Mouse (Mus musculus) neural tube, embryonic 14.5 days (tissue): ENCODE measurements around the gene Pdgfra. TPM values are rescaled to one million over a fixed set of nuclear protein-coding genes. Genes with fewer than 3 reads are reported as not detected.

Source experiments
- ATAC-seq: fragments of 200-750 bp; cut with Nextera tagmentation; 2 replicates; pipeline ENCODE4 v1.8.0; 2017; ENCODE audit warnings: low read depth, mild to moderate bottlenecking, moderate TSS enrichment, moderate library complexity
- H3K27ac ChIP-seq: fragments of 300-500 bp; sonication (generic); 2 replicates; pipeline ENCODE4 v1.5.1; 2014; ENCODE audit warnings: low read depth, mild to moderate bottlenecking, control low read depth, low read length, moderate library complexity, mixed read lengths
- H3K27me3 ChIP-seq: fragments of 300-500 bp; sonication (generic); 2 replicates; pipeline ENCODE4 v1.6.1; 2014; ENCODE audit warnings: low read length; ENCODE audit not compliant: control insufficient read depth, insufficient read depth
- H3K36me3 ChIP-seq: fragments of 300-500 bp; sonication (generic); 2 replicates; pipeline ENCODE4 v1.6.1; 2014; ENCODE audit warnings: low read length, mixed read lengths; ENCODE audit not compliant: control insufficient read depth, insufficient read depth
- H3K4me1 ChIP-seq: fragments of 300-500 bp; sonication (generic); 2 replicates; pipeline ENCODE4 v1.6.1; 2014; ENCODE audit warnings: low read length; ENCODE audit not compliant: control insufficient read depth, insufficient read depth
- H3K4me2 ChIP-seq: fragments of 300-500 bp; sonication (generic); 2 replicates; pipeline ENCODE4 v1.6.1; 2014; ENCODE audit warnings: mild to moderate bottlenecking, low read depth, low read length, control low read depth
- H3K4me3 ChIP-seq: fragments of 300-500 bp; sonication (generic); 2 replicates; pipeline ENCODE4 v1.5.1; 2014; ENCODE audit warnings: low read depth, low read length, control low read depth, mixed read lengths
- H3K9ac ChIP-seq: fragments of 300-500 bp; sonication (generic); replicated peaks from 2 replicates; pipeline ENCODE4 v1.6.1; 2014; ENCODE audit warnings: low read depth, mild to moderate bottlenecking, control low read depth, low read length, mixed read lengths
- H3K9me3 ChIP-seq: fragments of 300-500 bp; sonication (generic); 2 replicates; pipeline ENCODE4 v1.6.1; 2016; ENCODE audit warnings: low read length; ENCODE audit not compliant: control insufficient read depth
- WGBS: fragments of 180-500 bp; shearing (Covaris S2); extraction: QIAGEN DNeasy Blood & Tissue Kit; methylation state at CpG from one replicate; pipeline ENCODE4 v1.1.7; 2014; 5-methylcytosine and 5-hydroxymethylcytosine counted together
- polyA plus RNA-seq: library from polyadenylated mRNA; unstranded; fragments of >200 nt; fragmentation: Nextera tagmentation; extraction: Ambion mirVana; gene quantifications from 2 replicates; pipeline ENCODE4 v1.2.1, GENCODE M21; 2014

Gene Pdgfra
- polyA plus RNA-seq, 1 experiment from 2014 or later: 11.6 TPM

DNA sequence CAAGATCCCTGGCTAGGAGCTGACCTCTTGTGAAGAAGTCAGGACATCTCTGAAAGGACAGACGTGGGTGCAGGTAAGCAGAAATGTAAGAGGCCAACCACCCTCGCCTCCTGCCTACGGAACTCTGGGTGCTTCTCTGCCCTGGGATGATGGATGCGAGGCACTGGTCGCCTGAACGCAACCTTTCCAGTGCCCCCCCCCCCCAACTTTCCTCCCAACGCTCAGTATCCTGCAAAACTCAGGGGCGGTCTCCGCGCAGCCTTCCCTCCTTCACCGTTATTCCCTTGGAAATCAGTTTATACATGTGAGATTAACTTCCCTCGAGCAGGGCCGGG lies 1.5 kb downstream of the Pdgfra start:
- Histone ChIP-seq H3K4me2 (peak overlapping the region; percentile 20; the same call in 1 of the 2 replicates), H3K27ac (no peak overlapping the region), H3K27me3 (peaks cover 15% of the 10 kb centered on the region), H3K36me3 (no peaks in the 10 kb centered on the region), H3K9me3 (no peaks in the 10 kb centered on the region), H3K4me1 (peaks cover 10% of the 10 kb centered on the region), H3K9ac (no peak overlapping the region), H3K4me3 (peak overlapping the region; percentile 18)
- 1% methylated on average over 13 of the region's 13 CpGs for WGBS
- no peak for ATAC-seq

DNA sequence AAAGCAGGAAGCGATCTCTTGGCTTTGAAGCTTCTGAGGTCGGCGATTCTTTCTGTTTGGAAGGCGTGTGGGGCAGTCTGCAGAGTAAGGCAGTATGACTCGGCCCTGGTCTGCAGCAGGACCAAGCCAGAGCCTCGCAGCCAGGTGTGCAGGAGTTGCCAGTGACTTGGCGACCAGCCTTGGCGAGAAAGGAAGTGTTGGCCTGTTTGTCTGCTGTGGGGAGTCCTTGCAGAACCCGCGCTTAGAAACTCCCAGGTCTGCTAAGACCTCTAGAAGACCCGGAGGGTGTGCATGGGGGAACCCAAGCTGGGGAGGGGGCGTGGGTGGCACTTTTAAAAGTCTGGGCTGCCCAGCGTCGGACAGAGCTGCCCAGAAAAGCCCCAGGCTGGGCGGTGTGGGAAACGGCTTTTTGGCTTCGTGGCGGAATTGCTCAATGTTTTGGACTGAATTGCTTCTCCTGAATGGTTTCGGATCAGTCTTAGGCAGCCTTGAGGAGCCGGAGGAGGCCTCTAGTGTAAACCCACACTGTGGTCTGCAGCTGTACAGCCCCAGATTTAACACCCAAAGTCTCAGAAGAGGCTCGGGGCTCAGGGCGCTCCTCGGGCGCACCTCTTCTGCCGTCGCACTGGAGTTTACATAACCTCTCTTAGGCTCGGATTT lies 2.0 kb downstream of the Pdgfra start:
- Histone ChIP-seq H3K9me3 (no peaks in the 10 kb centered on the region), H3K9ac (peak overlapping the region; percentile 32; the same call in 1 of the 2 replicates), H3K4me2 (peak overlapping the region; percentile 31; the same call in 1 of the 2 replicates), H3K4me1 (peaks cover 9% of the 10 kb centered on the region), H3K4me3 (peak overlapping the region; percentile 18), H3K27me3 (peaks cover 12% of the 10 kb centered on the region), H3K36me3 (no peaks in the 10 kb centered on the region), H3K27ac (no peak overlapping the region)
- ATAC-seq: no peak
- 2% methylated on average over 27 of the region's 27 CpGs for WGBS

DNA sequence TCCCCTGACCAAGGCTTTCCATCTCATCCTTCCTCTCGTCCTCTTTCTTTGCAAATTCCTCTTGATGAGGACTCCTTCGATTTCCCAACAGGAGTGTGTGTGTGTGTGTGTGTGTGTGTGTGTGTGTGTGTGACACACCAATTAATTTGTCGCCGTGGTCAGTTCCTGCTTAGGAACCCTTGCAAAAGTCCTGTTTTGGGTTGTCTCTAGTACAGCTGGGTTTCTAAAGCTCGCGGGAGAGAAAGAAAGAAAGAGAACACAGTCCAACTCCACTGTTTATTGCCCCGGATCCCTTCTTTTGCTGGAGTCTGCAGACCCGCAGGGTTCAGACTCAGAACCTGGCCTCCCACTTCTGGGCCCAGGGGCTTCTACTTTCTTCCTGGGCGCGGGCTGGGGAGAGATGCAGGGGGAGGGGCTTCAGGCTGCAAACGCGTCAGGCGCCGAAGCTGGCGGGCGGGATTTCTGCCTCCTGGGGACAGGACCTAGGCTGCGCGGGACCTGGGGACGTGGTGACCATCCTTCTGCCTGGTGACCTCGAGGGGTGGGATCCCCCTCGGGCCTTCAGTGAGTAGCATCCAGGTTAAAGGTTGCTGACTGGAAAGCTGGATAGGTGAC lies 2.6 kb downstream of the Pdgfra start:
- H3K9me3 ChIP-seq: no peaks in the 10 kb centered on the region
- H3K9ac ChIP-seq: peak overlapping the region; percentile 32; the same call in 1 of the 2 replicates
- 1% methylated on average over 21 of the region's 21 CpGs for WGBS
- ATAC-seq: no peak
- H3K27me3 ChIP-seq: peaks cover 12% of the 10 kb centered on the region
- H3K4me1 ChIP-seq: peaks cover 9% of the 10 kb centered on the region
- H3K27ac ChIP-seq: no peak overlapping the region
- H3K36me3 ChIP-seq: no peaks in the 10 kb centered on the region
- peak overlapping the region; percentile 18 for H3K4me3 ChIP-seq
- H3K4me2 ChIP-seq: peak overlapping the region; percentile 31; the same call in 1 of the 2 replicates

DNA sequence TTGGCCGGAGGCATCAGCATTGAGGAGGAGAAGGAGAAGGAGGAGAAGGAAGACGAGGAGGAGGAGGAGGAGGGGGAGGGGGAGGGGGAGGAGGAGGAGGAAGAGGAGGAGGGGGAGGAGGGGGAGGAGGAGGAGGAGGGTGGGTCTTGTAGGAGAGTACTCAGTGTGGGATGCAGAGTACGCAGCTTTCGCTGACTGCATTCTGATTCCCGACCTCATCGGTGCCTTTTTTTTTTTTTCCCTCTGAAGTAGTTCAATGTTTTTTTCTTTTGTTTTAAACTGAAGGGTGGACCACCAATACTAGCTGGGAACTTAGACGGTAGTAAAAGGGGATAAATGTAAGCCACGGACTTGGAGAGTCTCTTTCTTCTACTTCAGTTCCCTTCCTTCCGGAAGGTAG lies 3.2 kb downstream of the Pdgfra start:
- no peak overlapping the region for H3K9ac ChIP-seq
- ATAC-seq: no peak
- 0% methylated on average over 7 of the region's 9 CpGs for WGBS
- H3K27me3 ChIP-seq: peaks cover 12% of the 10 kb centered on the region
- peaks cover 9% of the 10 kb centered on the region for H3K4me1 ChIP-seq
- no peaks in the 10 kb centered on the region for H3K36me3 ChIP-seq
- H3K4me2 ChIP-seq: peak overlapping the region; percentile 63; the same call in 1 of the 2 replicates
- H3K9me3 ChIP-seq: no peaks in the 10 kb centered on the region
- H3K4me3 ChIP-seq: peak overlapping the region; percentile 32
- no peak overlapping the region for H3K27ac ChIP-seq

GRCm38 (mm10) chr5:75155741-75156553 lies 3.9 kb downstream of the Pdgfra start:
- ATAC-seq: peak; percentile 90
- Histone ChIP-seq H3K9me3 (no peaks in the 10 kb centered on the region), H3K4me1 (peaks cover 9% of the 10 kb centered on the region), H3K36me3 (no peaks in the 10 kb centered on the region), H3K27ac (no peak overlapping the region), H3K4me2 (peak overlapping the region; percentile 63), H3K4me3 (peak overlapping the region; percentile 32), H3K27me3 (peaks cover 12% of the 10 kb centered on the region), H3K9ac (peak overlapping the region; percentile 37; the same call in 1 of the 2 replicates)
- WGBS: under 1% methylated on average over 48 of the region's 52 CpGs

GRCm38 (mm10) chr5:75156554-75157036 lies 4.5 kb downstream of the Pdgfra start:
- peak; percentile 47; the same call in 1 of the 2 replicates for ATAC-seq
- Histone ChIP-seq H3K9ac (peak overlapping the region; percentile 37; the same call in 1 of the 2 replicates), H3K27ac (no peak overlapping the region), H3K4me2 (peak overlapping the region; percentile 63), H3K4me1 (peaks cover 9% of the 10 kb centered on the region), H3K4me3 (peak overlapping the region; percentile 32), H3K27me3 (peaks cover 12% of the 10 kb centered on the region), H3K9me3 (no peaks in the 10 kb centered on the region), H3K36me3 (no peaks in the 10 kb centered on the region)
- under 1% methylated on average over 21 of the region's 21 CpGs for WGBS

DNA sequence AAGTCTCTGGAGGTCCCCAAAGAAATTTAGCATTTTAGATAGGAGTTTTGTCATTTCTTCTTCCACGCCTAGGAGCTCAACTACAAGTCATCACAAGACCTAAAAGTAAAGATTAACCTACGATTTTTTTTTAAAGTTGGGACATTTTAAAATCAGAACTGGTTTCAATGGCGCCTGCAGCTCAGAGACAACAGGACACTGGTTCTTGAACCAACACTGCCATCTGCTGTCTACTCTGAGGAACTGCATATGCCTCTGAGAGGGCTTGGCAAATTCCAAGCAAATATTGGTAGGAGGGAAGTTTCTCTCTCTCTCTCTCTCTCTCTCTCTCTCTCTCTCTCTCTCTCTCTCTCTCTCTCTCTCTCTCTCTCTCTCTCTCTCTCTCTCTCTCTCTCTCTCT lies 4.9 kb downstream of the Pdgfra start:
- H3K27me3 ChIP-seq: peaks cover 9% of the 10 kb centered on the region
- ATAC-seq: no peak
- H3K4me2 ChIP-seq: peak overlapping the region; percentile 63
- peaks cover 9% of the 10 kb centered on the region for H3K4me1 ChIP-seq
- H3K9ac ChIP-seq: no peak overlapping the region
- WGBS: 0% methylated on average over 3 of the region's 3 CpGs
- no peaks in the 10 kb centered on the region for H3K9me3 ChIP-seq
- H3K27ac ChIP-seq: no peak overlapping the region
- no peaks in the 10 kb centered on the region for H3K36me3 ChIP-seq
- peak overlapping the region; percentile 32 for H3K4me3 ChIP-seq

DNA sequence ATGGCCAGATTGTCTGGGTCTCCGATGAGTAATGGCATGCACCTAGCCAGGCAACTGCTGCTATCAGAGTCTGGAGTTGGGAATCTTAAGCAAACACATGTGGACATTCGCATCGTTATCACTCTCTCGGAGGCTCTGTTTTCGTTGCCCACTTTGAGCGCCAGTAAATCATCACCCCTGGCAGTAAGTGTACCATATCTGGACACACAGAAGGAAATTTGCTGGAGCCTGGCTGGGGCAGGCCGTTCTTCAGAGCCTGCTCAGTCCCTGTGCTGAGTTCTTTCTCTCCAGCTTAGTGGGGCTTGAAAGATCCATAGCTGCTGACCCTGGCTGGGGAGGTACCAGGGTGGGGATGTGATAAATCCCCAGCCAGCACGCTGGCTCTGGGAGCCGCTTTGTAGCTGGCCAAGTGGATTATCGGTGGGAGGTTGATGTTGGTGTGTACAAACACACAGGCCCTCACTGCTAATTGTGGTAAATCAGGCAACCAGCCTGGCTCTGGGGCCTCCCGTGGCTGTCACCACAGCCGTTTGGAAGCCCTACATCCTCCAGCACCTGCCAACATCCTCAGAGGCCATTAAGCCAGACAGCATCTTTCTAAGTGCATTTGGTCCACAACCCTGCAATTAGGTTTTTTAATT lies 8.6 kb downstream of the Pdgfra start:
- H3K9me3 ChIP-seq: no peaks in the 10 kb centered on the region
- H3K9ac ChIP-seq: no peak overlapping the region
- no peak overlapping the region for H3K27ac ChIP-seq
- no peaks in the 10 kb centered on the region for H3K36me3 ChIP-seq
- no peak for ATAC-seq
- H3K27me3 ChIP-seq: no peaks in the 10 kb centered on the region
- H3K4me2 ChIP-seq: no peak overlapping the region
- H3K4me3 ChIP-seq: no peak overlapping the region
- H3K4me1 ChIP-seq: 0 out of 2 replicates have a peak, but pooled peaks cover 2% of the 10 kb centered on the region
- WGBS: 49% methylated on average over 12 of the region's 12 CpGs
